Mouse (Mus musculus) spleen, adult 12 weeks (tissue): Measurements from ENCODE around the gene Gm10721.
"Not testable (repeated sequence)": the region's sequence is repeated elsewhere in the genome, so short reads cannot be mapped to it uniquely, and the experiment has no call there.

Source experiments
- DNase-seq: peaks from one replicate; pipeline ENCODE4 v3.0.0; 2022; ENCODE audit warnings: low spot score

Gene Gm10721

DNA sequence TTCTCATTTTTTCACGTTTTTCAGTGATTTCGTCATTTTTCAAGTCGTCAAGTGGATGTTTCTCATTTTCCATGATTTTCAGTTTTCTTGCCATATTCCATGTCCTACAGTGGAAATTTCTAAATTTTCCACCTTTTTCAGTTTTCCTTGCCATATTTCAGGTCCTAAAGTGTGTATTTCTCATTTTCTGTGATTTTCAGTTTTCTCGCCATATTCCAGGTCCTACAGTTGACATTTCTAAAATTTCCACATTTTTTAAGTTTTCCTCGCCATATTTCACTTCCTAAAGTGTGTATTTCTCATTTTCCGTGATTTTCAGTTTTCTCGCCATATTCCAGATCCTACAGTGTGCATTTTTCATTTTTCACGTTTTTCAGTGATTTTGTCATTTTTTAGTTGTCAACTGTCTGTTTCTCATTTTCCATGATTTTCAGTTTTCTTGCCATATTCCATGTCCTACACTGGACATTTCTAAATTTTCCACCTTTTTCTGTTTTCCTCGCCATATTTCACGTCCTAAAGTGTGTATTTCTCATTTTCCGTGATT, at the start of gene Gm10721:
Gene Gm10721, plus strand, starts transcription at position 408 of the 547 bp plus-strand sequence.
- DNase-seq = not testable (repeated sequence)

GRCm38 (mm10) chr9:3000445-3000972, 12.4 kb upstream of the Gm10721 start, which contains the start of gene Gm10722:
Gene Gm10722 (plus strand): TSS chr9:3000922.
- peak; percentile 59 for DNase-seq

DNA sequence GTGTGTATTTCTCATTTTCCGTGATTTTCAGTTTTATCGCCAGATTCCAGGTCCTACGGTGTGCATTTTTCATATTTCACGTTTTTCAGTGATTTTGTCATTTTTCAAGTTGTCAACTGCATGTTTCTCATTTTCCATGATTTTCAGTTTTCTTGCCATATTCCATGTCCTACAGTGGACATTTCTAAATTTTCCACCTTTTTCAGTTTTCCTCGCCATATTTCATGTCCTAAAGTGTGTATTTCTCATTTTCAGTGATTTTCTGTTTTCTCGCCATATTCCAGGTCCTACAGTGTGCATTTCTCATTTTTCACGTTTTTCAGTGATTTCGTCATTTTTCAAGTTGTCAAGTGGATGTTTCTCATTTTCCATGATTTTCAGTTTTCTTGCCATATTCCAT, 11.9 kb upstream of the Gm10721 start:
- DNase-seq = peak; percentile 72

DNA sequence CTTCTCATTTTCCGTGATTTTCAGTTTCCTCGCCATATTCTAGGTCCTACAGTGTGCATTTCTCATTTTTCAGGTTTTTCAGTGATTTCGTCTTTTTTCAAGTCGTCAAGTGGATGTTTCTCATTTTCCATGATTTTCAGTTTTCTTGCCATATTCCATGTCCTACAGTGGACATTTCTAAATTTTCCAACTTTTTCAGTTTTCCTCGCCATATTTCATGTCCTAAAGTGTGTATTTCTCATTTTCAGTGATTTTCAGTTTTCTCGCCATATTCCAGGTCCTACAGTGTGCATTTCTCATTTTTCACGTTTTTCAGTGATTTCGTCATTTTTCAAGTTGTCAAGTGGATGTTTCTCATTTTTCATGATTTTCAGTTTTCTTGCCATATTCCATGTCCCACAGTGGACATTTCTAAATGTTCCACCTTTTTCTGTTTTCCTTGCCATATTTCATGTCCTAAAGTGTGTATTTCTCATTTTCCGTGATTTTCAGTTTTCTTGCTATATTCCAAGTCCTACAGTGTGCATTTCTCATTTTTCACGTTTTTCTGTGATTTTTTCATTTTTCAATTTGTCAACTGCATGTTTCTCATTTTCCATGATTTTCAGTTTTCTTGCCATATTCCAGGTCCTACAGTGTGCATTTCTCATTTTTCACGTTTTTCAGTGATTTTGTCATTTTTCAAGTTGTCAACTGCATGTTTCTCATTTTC, 10.8 kb upstream of the Gm10721 start:
- DNase-seq = peak; percentile 100

GRCm38 (mm10) chr9:3002794-3003396, 10.0 kb upstream of the Gm10721 start, which contains the start of gene Gm11168:
Gene Gm11168 (plus strand): TSS chr9:3003346.
- not testable (repeated sequence) for DNase-seq

DNA sequence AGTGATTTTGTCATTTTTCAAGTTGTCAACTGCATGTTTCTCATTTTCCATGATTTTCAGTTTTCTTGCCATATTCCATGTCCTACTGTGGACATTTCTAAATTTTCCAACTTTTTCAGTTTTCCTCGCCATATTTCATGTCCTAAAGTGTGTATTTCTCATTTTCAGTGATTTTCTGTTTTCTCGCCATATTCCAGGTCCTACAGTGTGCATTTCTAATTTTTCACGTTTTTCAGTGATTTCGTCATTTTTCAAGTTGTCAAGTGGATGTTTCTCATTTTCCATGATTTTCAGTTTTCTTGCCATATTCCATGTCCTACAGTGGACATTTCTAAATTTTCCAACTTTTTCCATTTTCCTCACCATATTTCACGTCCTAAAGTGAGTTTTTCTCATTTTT, 6.8 kb upstream of the Gm10721 start:
- DNase-seq = not testable (repeated sequence)

DNA sequence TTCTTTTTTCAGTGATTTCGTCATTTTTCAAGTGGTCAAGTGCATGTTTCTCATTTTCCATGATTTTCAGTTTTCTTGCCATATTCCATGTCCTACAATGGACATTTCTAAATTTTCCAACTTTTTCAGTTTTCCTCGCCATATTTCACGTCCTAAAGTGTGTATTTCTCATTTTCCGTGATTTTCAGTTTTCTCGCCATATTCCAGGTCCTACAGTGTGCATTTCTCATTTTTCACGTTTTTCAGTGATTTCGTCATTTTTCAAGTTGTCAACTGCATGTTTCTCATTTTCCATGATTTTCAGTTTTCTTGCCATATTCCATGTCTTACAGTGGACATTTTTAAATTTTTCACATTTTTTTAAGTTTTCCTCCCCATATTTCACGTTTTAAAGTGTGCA, 6.3 kb upstream of the Gm10721 start:
- peak; percentile 100 for DNase-seq

DNA sequence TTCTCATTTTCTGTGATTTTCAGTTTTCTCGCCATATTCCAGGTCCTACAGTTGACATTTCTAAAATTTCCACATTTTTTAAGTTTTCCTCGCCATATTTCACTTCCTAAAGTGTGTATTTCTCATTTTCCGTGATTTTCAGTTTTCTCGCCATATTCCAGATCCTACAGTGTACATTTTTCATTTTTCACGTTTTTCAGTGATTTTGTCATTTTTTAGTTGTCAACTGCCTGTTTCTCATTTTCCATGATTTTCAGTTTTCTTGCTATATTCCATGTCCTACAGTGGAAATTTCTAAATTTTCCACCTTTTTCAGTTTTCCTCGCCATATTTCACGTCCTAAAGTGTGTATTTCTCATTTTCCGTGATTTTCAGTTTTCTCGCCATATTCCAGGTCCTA, 5.7 kb upstream of the Gm10721 start:
- DNase-seq = not testable (repeated sequence)

DNA sequence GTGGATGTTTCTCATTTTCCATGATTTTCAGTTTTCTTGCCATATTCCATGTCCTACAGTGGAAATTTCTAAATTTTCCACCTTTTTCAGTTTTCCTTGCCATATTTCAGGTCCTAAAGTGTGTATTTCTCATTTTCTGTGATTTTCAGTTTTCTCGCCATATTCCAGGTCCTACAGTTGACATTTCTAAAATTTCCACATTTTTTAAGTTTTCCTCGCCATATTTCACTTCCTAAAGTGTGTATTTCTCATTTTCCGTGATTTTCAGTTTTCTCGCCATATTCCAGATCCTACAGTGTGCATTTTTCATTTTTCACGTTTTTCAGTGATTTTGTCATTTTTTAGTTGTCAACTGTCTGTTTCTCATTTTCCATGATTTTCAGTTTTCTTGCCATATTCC, 3.6 kb upstream of the Gm10721 start:
- not testable (repeated sequence) for DNase-seq

- not testable (repeated sequence) for DNase-seq
Measured at GRCm38 (mm10) chr9:3012054-3012621, 802 bp upstream of the Gm10721 start.

GRCm38 (mm10) chr9:3015354-3015753, 2.4 kb downstream of the Gm10721 start, which contains the start of gene Gm10720:
Gene Gm10720 (plus strand): TSS chr9:3015654.
- not testable (repeated sequence) for DNase-seq

DNA sequence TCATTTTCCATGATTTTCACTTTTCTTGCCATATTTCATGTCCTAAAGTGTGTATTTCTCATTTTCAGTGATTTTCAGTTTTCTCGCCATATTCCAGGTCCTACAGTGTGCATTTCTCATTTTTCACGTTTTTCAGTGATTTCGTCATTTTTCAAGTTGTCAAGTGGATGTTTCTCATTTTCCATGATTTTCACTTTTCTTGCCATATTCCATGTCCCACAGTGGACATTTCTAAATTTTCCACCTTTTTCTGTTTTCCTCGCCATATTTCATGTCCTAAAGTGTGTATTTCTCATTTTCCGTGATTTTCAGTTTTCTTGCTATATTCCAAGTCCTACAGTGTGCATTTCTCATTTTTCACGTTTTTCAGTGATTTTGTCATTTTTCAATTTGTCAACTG, 3.0 kb downstream of the Gm10721 start:
- peak; percentile 41 for DNase-seq

DNA sequence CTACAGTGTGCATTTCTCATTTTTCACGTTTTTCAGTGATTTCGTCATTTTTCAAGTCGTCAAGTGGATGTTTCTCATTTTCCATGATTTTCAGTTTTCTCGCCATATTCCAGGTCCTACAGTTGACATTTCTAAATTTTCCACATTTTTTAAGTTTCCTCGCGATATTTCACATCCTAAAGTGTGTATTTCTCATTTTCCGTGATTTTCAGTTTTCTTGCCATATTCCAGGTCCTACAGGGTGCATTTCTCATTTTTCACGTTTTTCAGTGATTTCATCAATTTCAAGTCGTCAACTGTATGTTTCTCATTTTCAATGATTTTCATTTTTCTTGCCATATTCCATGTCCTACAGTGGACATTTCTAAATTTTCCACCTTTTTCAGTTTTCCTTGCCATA, 4.2 kb downstream of the Gm10721 start, which contains the start of gene Gm10719:
Gene Gm10719, plus strand, starts transcription at position 301 of the 400 bp plus-strand sequence.
- not testable (repeated sequence) for DNase-seq

DNA sequence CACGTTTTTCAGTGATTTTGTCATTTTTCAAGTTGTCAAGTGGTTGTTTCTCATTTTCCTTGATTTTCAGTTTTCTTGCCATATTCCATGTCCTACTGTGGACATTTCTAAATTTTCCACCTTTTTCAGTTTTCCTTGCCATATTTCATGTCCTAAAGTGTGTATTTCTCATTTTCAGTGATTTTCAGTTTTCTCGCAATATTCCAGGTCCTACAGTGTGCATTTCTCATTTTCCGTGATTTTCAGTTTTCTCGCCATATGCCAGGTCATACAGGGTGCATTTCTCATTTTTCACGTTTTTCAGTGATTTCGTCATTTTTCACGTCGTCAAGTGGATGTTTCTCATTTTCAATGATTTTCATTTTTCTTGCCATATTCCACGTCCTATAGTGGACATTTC, 6.0 kb downstream of the Gm10721 start:
- DNase-seq = peak; percentile 99

DNA sequence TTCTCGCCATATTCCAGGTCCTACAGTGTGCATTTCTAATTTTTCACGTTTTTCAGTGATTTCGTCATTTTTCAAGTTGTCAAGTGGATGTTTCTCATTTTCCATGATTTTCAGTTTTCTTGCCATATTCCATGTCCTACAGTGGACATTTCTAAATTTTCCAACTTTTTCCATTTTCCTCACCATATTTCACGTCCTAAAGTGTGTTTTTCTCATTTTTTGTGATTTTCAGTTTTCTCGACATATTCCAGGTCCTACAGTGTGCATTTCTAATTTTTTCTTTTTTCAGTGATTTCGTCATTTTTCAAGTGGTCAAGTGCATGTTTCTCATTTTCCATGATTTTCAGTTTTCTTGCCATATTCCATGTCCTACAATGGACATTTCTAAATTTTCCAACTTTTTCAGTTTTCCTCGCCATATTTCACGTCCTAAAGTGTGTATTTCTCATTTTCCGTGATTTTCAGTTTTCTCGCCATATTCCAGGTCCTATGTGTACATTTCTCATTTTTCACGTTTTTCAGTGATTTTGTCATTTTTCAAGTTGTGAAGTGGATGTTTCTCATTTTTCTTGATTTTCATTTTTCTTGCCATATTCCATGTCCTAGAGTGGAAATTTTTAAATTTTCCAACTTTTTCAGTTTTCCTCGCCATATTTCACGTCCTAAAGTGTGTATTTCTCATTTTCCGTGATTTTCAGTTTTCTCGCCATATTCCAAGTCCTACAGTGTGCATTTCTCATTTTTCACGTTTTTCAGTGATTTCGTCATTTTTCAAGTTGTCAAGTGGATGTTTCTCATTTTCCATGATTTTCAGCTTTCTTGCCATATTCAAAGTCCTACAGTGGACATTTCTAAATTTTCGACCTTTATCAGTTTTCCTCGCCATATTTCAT, 7.1 kb downstream of the Gm10721 start:
- peak; percentile 89 for DNase-seq

- DNase-seq = peak; percentile 95
Measured at GRCm38 (mm10) chr9:3022316-3023008, 9.5 kb downstream of the Gm10721 start.

DNA sequence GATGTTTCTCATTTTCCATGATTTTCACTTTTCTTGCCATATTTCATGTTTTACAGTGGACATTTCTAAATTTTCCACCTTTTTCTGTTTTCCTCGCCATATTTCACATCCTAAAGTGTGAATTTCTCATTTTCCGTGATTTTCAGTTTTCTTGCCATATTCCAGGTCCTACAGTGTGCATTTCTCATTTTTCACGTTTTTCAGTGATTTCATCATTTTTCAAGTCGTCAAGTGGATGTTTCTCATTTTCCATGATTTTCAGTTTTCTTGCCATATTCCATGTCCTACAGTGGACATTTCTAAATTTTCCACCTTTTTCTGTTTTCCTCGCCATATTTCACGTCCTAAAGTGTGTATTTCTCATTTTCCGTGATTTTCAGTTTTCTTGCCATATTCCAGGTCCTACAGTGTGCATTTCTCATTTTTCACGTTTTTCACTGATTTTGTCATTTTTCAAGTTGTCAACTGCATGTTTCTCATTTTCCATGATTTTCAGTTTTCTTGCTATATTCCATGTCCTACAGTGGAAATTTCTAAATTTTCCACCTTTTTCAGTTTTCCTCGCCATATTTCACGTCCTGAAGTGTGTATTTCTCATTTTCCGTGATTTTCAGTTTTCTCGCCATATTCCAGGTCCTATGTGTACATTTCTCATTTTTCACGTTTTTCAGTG, 10.5 kb downstream of the Gm10721 start, which contains the start of gene Gm10718:
Gene Gm10718, plus strand, starts transcription at position 236 of the 673 bp plus-strand sequence.
- DNase-seq = peak; percentile 88

DNA sequence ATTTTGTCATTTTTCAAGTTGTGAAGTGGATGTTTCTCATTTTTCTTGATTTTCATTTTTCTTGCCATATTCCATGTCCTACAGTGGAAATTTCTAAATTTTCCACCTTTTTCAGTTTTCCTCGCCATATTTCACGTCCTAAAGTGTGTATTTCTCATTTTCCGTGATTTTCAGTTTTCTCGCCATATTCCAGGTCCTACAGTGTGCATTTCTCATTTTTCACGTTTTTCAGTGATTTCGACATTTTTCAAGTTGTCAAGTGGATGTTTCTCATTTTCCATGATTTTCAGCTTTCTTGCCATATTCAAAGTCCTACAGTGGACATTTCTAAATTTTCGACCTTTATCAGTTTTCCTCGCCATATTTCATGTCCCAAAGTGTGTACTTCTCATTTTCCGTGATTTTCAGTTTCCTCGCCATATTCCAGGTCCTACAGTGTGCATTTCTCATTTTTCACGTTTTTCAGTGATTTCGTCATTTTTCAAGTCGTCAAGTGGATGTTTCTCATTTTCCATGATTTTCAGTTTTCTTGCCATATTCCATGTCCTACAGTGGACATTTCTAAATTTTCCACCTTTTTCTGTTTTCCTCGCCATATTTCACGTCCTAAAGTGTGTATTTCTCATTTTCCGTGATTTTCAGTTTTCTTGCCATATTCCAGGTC, 11.2 kb downstream of the Gm10721 start:
- peak; percentile 100 for DNase-seq

- DNase-seq = peak; percentile 78
Measured at GRCm38 (mm10) chr9:3024912-3025467, 12.1 kb downstream of the Gm10721 start, which contains the start of gene Gm10717. Gene Gm10717 (plus strand): TSS chr9:3025417.
